Comparison of ENCODE assay signal across 11 mouse cellular contexts in genomic region chr6:126585813-126586212, GRCm38 (mm10). TPM values are rescaled to one million over a fixed set of nuclear protein-coding genes. Genes with fewer than 3 reads are reported as not detected.
DNase-seq lines count a peak whose midpoint lies in the region; ATAC-seq and TF ChIP-seq lines count a peak whose summit lies in the region.
"Had no signal": no experiment of that assay in that cellular context is flagged by ENCODE, and none has a peak within 500 bp of the region (broad histone marks: within the 10 kb centered on the region; RNA-seq: fewer than 3 reads in every experiment).

No protein-coding gene starts in this region.

- TF ChIP-seq CTCF in heart, adult 2 months (IDR thresholded peaks at IDR 0.05), result no peak
- no peak for TF ChIP-seq CTCF in stomach, postnatal 0 days (IDR thresholded peaks at IDR 0.05; ENCODE audit: low read depth)

- H3K27me3 ChIP-seq in heart, adult 2 months (ENCODE audit: control insufficient read depth, insufficient read depth, low read length), result no peaks in the 10 kb centered on the region
- H3K27me3 ChIP-seq in heart, embryonic 11.5 days (ENCODE audit: control insufficient read depth, insufficient read depth, low read length), result peaks cover 3% of the 10 kb centered on the region; the same call in 1 of the 2 replicates
- H3K27me3 ChIP-seq in stomach, postnatal 0 days (ENCODE audit: control insufficient read depth, insufficient read depth, low read length), result no peaks in the 10 kb centered on the region
- H3K27me3 ChIP-seq: limb, embryonic 12.5 days had no signal

- ATAC-seq in heart, embryonic 11.5 days (replicated peaks; ENCODE audit: insufficient number of reproducible peaks, low FRiP score, low TSS enrichment), result no peak
- peak; percentile 64; the same call in 1 of the 2 replicates for ATAC-seq in stomach, postnatal 0 days (ENCODE audit: low FRiP score, low TSS enrichment)

- intact Hi-C loops in heart, adult 2 months (cut with DNase I), result no loop called here

- H3K79me2 ChIP-seq in heart, adult 2 months (replicated peaks; ENCODE audit: control insufficient read depth, insufficient read depth, low read length), result no peaks in the 10 kb centered on the region

- no peaks in the 10 kb centered on the region for H3K36me3 ChIP-seq in heart, adult 2 months (ENCODE audit: control insufficient read depth, insufficient read depth, low read length)
- H3K36me3 ChIP-seq in heart, embryonic 11.5 days (ENCODE audit: control insufficient read depth, insufficient read depth, low read length), result no peaks in the 10 kb centered on the region
- H3K36me3 ChIP-seq in stomach, postnatal 0 days (ENCODE audit: control insufficient read depth, insufficient read depth, low read length), result no peaks in the 10 kb centered on the region
- H3K36me3 ChIP-seq: limb, embryonic 12.5 days had no signal

- H3K9ac ChIP-seq in heart, adult 2 months (ENCODE audit: low read depth, low read length), result no peak overlapping the region
- no peak overlapping the region for H3K9ac ChIP-seq in heart, embryonic 11.5 days (ENCODE audit: low read depth, low read length)
- no peak overlapping the region for H3K9ac ChIP-seq in stomach, postnatal 0 days (ENCODE audit: low read length)
- H3K9ac ChIP-seq: limb, embryonic 12.5 days had no signal

- no peak overlapping the region for H3K27ac ChIP-seq in heart, adult 2 months
- no peak overlapping the region for H3K27ac ChIP-seq in heart, embryonic 11.5 days (ENCODE audit: low read depth, low read length)
- no peak overlapping the region for H3K27ac ChIP-seq in stomach, postnatal 0 days (replicated peaks)
- H3K27ac ChIP-seq: limb, embryonic 12.5 days had no signal

- no peaks in the 10 kb centered on the region for H3K9me3 ChIP-seq in heart, embryonic 11.5 days (replicated peaks; ENCODE audit: control insufficient read depth, low read length)
- H3K9me3 ChIP-seq in stomach, postnatal 0 days (ENCODE audit: control insufficient read depth, low read length), result no peaks in the 10 kb centered on the region
- H3K9me3 ChIP-seq: limb, embryonic 12.5 days had no signal

- no peak overlapping the region for H3K4me3 ChIP-seq in heart, adult 2 months
- H3K4me3 ChIP-seq in heart, embryonic 11.5 days (ENCODE audit: low read depth, low read length), result no peak overlapping the region
- no peak overlapping the region for H3K4me3 ChIP-seq in stomach, postnatal 0 days (ENCODE audit: low read depth, low read length)
- H3K4me3 ChIP-seq: limb, embryonic 12.5 days had no signal

- H3K4me2 ChIP-seq in heart, embryonic 11.5 days, result no peak overlapping the region
- H3K4me2 ChIP-seq in stomach, postnatal 0 days (replicated peaks; ENCODE audit: low read depth), result no peak overlapping the region
- H3K4me2 ChIP-seq: limb, embryonic 12.5 days had no signal

- peak; percentile 27 to 35 for DNase-seq in heart, adult 2 months
- DNase-seq in adrenal gland, postnatal 25 days, result peak; percentile 82
- peak; percentile 67 to 69 for DNase-seq in frontal cortex, postnatal 14 days (ENCODE audit: low spot score in 2 of 2)
- DNase-seq in layer of hippocampus, adult 9-11 months, result peak; percentile 96
- DNase-seq in stomach, postnatal 0 days (ENCODE audit: low spot score), result peak; percentile 27
- DNase-seq in urinary bladder, postnatal 10 days (ENCODE audit: low spot score), result no peak
- no peak for DNase-seq in c-Kit-positive CD71-positive TER-119-positive erythroid progenitor cells, embryonic 14.5 days (ENCODE audit: low spot score)

- TF ChIP-seq POLR2A in heart, adult 2 months (IDR thresholded peaks at IDR 0.05; ENCODE audit: insufficient read depth, low read depth, low read length), result no peak

- TF ChIP-seq EP300 in heart, adult 2 months (IDR thresholded peaks at IDR 0.05; ENCODE audit: insufficient read depth, low read depth, low read length), result no peak
- TF ChIP-seq EP300 in stomach, postnatal 0 days (optimal IDR thresholded peaks at IDR 0.05), result no peak

- no peaks in the 10 kb centered on the region for H3K4me1 ChIP-seq in heart, adult 2 months (ENCODE audit: control insufficient read depth, insufficient read depth, low read length)
- no peaks in the 10 kb centered on the region for H3K4me1 ChIP-seq in heart, embryonic 11.5 days (ENCODE audit: control insufficient read depth, insufficient read depth, low read length)
- no peaks in the 10 kb centered on the region for H3K4me1 ChIP-seq in stomach, postnatal 0 days (replicated peaks; ENCODE audit: control insufficient read depth, insufficient read depth)

- 24% methylated on average over 7 of the region's 7 CpGs for WGBS in heart, adult 2 months
- WGBS in heart, embryonic 11.5 days (ENCODE audit: insufficient replicate concordance), result 49% methylated on average over 7 of the region's 7 CpGs
- 42% methylated on average over 7 of the region's 7 CpGs for WGBS in stomach, postnatal 0 days

RNA-seq across cellular contexts. Expression of gene Kcna5, which starts 50.6 kb away (rescaled TPM):
- total RNA-seq in heart, adult 2 months (2021), result 10 to 100 TPM; 15.1 to 27.1 TPM
- polyA plus RNA-seq in heart, adult 2 months (2012; rRNA removed), result 20.4 and 23.2 TPM in 2 replicates
- polyA plus RNA-seq in heart, embryonic 11.5 days (2014; fragmentation: Nextera tagmentation; extraction: Ambion mirVana), result 8.9 and 13.7 TPM in 2 replicates
- total RNA-seq in adrenal gland, postnatal 25 days (2021), result 1.7 and 3.5 TPM in 2 replicates
- 3.2 and 3.5 TPM in 2 replicates for polyA plus RNA-seq in stomach, postnatal 0 days (2015; fragmentation: Nextera tagmentation; extraction: Ambion mirVana)
- total RNA-seq: CH12.LX; neutrophil, adult 5-6 weeks had no signal

Comparison
In these comparisons a context has a peak if more than half of its experiments do, and no peak if none do; other contexts are left out.
1. DNase-seq: peak in heart, adult 2 months (2 of 2), adrenal gland, postnatal 25 days (single experiment), frontal cortex, postnatal 14 days (2 of 2), layer of hippocampus, adult 9-11 months (single experiment) and stomach, postnatal 0 days (single experiment); none in urinary bladder, postnatal 10 days (single experiment) and c-Kit-positive CD71-positive TER-119-positive erythroid progenitor cells, embryonic 14.5 days (single experiment).